Mouse (Mus musculus): ENCODE measurements around the gene Sipa1l3.

Sipa1l3 gene

GRCm38 (mm10) chr7:29505337-29506318 lies 12.8 kb downstream of the Sipa1l3 start:
- peak; percentile 62 to 65 for DNase-seq

- DNase-seq, result no peak
Measured at GRCm38 (mm10) chr7:29504683-29505290, 13.7 kb downstream of the Sipa1l3 start.

GRCm38 (mm10) chr7:29503616-29504015 lies 14.8 kb downstream of the Sipa1l3 start:
- no peak for DNase-seq

GRCm38 (mm10) chr7:29501214-29501613 lies 17.2 kb downstream of the Sipa1l3 start:
- peak in 1 of 2 experiments; percentile 61 for DNase-seq

- no peak for DNase-seq
Measured at GRCm38 (mm10) chr7:29499071-29499470, 19.4 kb downstream of the Sipa1l3 start.

- peak; percentile 56 to 59 for DNase-seq
Measured at GRCm38 (mm10) chr7:29496953-29497590, 21.4 kb downstream of the Sipa1l3 start.

- no peak for DNase-seq
Measured at GRCm38 (mm10) chr7:29496332-29496731, 22.1 kb downstream of the Sipa1l3 start.

- DNase-seq, result no peak
Measured at GRCm38 (mm10) chr7:29495880-29496279, 22.6 kb downstream of the Sipa1l3 start.

- DNase-seq, result no peak
Measured at GRCm38 (mm10) chr7:29494854-29495253, 23.6 kb downstream of the Sipa1l3 start.

- no peak for DNase-seq
Measured at GRCm38 (mm10) chr7:29494015-29494414, 24.4 kb downstream of the Sipa1l3 start.

GRCm38 (mm10) chr7:29492992-29493391 lies 25.4 kb downstream of the Sipa1l3 start:
- DNase-seq, result peak; percentile 50 to 63

- no peak for DNase-seq
Measured at GRCm38 (mm10) chr7:29491861-29492260, 26.6 kb downstream of the Sipa1l3 start.

- no peak for DNase-seq
Measured at GRCm38 (mm10) chr7:29491471-29491755, 27.0 kb downstream of the Sipa1l3 start.

- DNase-seq, result peak; percentile 68 to 72
Measured at GRCm38 (mm10) chr7:29490704-29491470, 27.6 kb downstream of the Sipa1l3 start.

- no peak for DNase-seq
Measured at GRCm38 (mm10) chr7:29489851-29490250, 28.6 kb downstream of the Sipa1l3 start.

GRCm38 (mm10) chr7:29489364-29489763 lies 29.1 kb downstream of the Sipa1l3 start:
- DNase-seq, result no peak

GRCm38 (mm10) chr7:29486753-29487152 lies 31.7 kb downstream of the Sipa1l3 start:
- no peak for DNase-seq

GRCm38 (mm10) chr7:29485721-29486120 lies 32.7 kb downstream of the Sipa1l3 start:
- DNase-seq, result no peak

GRCm38 (mm10) chr7:29483556-29483955 lies 34.9 kb downstream of the Sipa1l3 start:
- no peak for DNase-seq

- no peak for DNase-seq
Measured at GRCm38 (mm10) chr7:29481345-29482155, 36.9 kb downstream of the Sipa1l3 start.

GRCm38 (mm10) chr7:29480590-29481344 lies 37.7 kb downstream of the Sipa1l3 start:
- DNase-seq, result peak; percentile 63 to 70

All from cerebellum, postnatal 10 days (tissue).